ENCODE assay signal across 28 mouse cellular contexts in the genomic region with DNA sequence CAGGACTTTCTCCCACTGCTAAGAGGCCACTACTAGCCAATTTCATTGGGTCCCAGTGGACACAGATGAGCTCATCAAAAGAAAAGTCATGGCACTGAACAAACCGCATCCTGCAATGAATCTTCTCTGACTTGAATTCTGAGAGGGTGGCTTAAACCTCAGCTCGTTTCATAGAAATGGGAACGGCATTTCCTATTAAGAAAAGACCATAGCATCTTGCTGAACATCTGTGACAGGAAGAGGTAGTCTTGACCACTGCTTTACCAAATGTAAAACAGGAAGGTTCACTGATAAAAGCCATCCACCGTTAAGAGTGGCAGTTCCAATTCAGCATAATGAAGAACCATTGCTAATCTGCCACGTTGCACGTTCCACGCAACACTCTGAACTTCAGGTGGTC. TPM values are rescaled to one million over a fixed set of nuclear protein-coding genes. Genes with fewer than 3 reads are reported as not detected.
"Had no signal": no experiment of that assay in that cellular context is flagged by ENCODE, and none has a peak within 500 bp of the region (broad histone marks: within the 10 kb centered on the region; RNA-seq: fewer than 3 reads in every experiment).

No protein-coding gene starts in this region.

- H3K4me3 ChIP-seq: heart, embryonic 10.5 days; heart, embryonic 12.5 days; hindbrain, embryonic 10.5 days; hindbrain, embryonic 12.5 days; kidney, embryonic 15.5 days; left cerebral cortex, adult 2 months; limb, embryonic 10.5 days; limb, embryonic 12.5 days had no signal

- H3K27me3 ChIP-seq: heart, embryonic 12.5 days; hindbrain, embryonic 12.5 days; kidney, embryonic 15.5 days; limb, embryonic 12.5 days had no signal

- H3K27ac ChIP-seq: heart, embryonic 10.5 days; hindbrain, embryonic 10.5 days; hindbrain, embryonic 12.5 days; hindbrain, embryonic 14.5 days; kidney, embryonic 15.5 days; kidney, postnatal 0 days; left cerebral cortex, adult 2 months; limb, embryonic 10.5 days; limb, embryonic 12.5 days had no signal

- ATAC-seq: hindbrain, embryonic 16.5 days; intestine, embryonic 16.5 days had no signal

- DNase-seq: gastrocnemius, postnatal 14 days; gastrocnemius, postnatal 36 days; heart, adult 18-20 months; heart, postnatal 10 days; heart, postnatal 4 days; kidney, adult 11 months; kidney, adult 2 months; kidney, adult 9 months; kidney, postnatal 14 days; kidney, postnatal 36 days; layer of hippocampus, adult 9-11 months; liver had no signal

- H3K4me2 ChIP-seq: heart, embryonic 12.5 days; hindbrain, embryonic 12.5 days; hindbrain, embryonic 14.5 days; kidney, embryonic 15.5 days; limb, embryonic 12.5 days; liver, embryonic 11.5 days had no signal

- H3K4me1 ChIP-seq: heart, embryonic 12.5 days; hindbrain, embryonic 10.5 days; hindbrain, embryonic 12.5 days; kidney, embryonic 15.5 days; limb, embryonic 10.5 days; limb, embryonic 12.5 days had no signal

- H3K9me3 ChIP-seq: heart, embryonic 10.5 days; heart, embryonic 12.5 days; hindbrain, embryonic 10.5 days; hindbrain, embryonic 12.5 days; kidney, embryonic 15.5 days; limb, embryonic 10.5 days; limb, embryonic 12.5 days had no signal

- H3K9ac ChIP-seq: heart, embryonic 12.5 days; hindbrain, embryonic 12.5 days; hindbrain, embryonic 14.5 days; kidney, embryonic 15.5 days; limb, embryonic 12.5 days had no signal

- H3K36me3 ChIP-seq: heart, embryonic 10.5 days; heart, embryonic 12.5 days; hindbrain, embryonic 10.5 days; hindbrain, embryonic 12.5 days; kidney, embryonic 15.5 days; limb, embryonic 10.5 days; limb, embryonic 12.5 days had no signal

RNA-seq across cellular contexts. Expression of gene Ect2l, which starts 34.0 kb away (rescaled TPM):
- total RNA-seq: heart, adult 8-10 months; heart, postnatal 10 days; heart, postnatal 25 days; heart, postnatal 4 days had no signal
- polyA plus RNA-seq: kidney, adult 2 months; large intestine, adult 2 months had no signal
